Mouse (Mus musculus) spleen, postnatal 14 days (tissue): ENCODE results near the gene Was.
"Not testable (repeated sequence)": the region's sequence is repeated elsewhere in the genome, so short reads cannot be mapped to it uniquely, and the experiment has no call there.

Experiments used
- DNase-seq, 2 experiments: peaks; one replicate each; pipeline ENCODE4 v3.0.0; 2021 to 2022; ENCODE audit warnings: low spot score in 2 of 2

The Was gene

GRCm38 (mm10) chrX:8074430-8075014, 15.8 kb downstream of the Was start, which contains the start of gene Suv39h1:
Gene Suv39h1 (minus strand): TSS chrX:8074760.
- peak; percentile 80 to 84 for DNase-seq

GRCm38 (mm10) chrX:8073881-8074429, 16.3 kb downstream of the Was start:
- DNase-seq, result peak; percentile 7 to 8

GRCm38 (mm10) chrX:8069166-8069565, 21.1 kb downstream of the Was start:
- DNase-seq, result no peak

DNA sequence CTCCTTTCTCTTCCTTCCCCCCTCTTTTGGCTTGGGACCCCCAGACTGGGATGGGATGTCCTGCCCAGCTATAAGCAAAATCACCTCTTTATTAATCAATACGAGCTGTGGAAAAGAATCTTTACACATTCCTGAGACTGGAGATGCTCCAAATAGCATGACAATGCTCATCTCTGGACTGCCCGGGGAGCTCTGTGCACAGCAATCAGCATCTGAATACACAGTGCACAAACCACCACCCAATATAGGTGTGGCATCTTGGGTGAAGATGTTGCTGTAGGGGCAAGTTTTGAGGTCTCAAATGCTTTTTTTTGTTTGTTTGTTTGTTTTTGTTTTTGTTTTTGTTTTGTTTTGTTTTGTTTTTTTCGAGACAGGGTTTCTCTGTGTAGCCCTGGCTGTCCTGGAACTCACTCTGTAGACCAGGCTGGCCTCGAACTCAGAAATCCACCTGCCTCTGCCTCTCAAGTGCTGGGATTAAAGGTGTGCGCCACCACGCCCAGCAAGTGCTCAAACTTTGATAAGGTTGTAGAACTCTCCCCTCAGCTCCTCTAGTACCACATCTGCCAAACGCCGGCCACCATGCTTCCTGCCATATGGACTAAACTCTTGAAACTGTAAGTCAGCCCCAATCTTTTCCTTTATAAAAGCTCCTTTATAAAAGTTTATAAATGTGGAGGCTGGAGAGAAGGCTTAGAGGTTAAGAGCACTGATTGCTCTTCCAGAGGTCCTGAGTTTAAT, 39.1 kb downstream of the Was start:
- not testable (repeated sequence) for DNase-seq

- DNase-seq, result no peak
These were observed 57.3 kb downstream of the Was start for GRCm38 (mm10) chrX:8033009-8033408.
